ENCODE assay signal across 34 mouse cellular contexts in the genomic region with DNA sequence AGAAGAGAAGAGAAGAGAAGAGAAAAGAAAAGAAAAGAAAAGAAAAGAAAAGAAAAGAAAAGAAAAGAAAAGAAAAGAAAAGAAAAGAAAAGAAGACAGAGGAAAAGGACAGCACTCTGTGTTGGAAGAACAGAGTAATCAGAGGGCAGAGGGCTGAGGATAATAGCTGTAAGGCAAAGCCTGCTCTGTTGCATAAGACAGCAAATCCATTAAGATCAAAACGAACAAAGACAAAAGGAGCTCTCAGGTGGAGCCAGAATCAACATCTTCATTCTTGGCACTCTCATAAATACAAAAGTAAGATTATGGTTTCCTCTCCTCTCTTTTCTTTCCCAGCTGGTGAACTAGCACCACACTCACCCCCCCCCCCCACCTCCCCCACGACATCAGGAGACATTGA.
"Had no signal": no experiment of that assay in that cellular context is flagged by ENCODE, and none has a peak within 500 bp of the region (broad histone marks: within the 10 kb centered on the region; RNA-seq: fewer than 3 reads in every experiment).

No protein-coding gene starts in this region.

- H3K4me1 ChIP-seq: heart, embryonic 12.5 days; heart, embryonic 13.5 days; heart, embryonic 15.5 days; hindbrain, embryonic 10.5 days; hindbrain, embryonic 12.5 days; hindbrain, embryonic 13.5 days; hindbrain, embryonic 15.5 days; intestine, embryonic 15.5 days; kidney, embryonic 15.5 days had no signal

- H3K36me3 ChIP-seq: heart, embryonic 12.5 days; heart, embryonic 13.5 days; heart, embryonic 15.5 days; hindbrain, embryonic 10.5 days; hindbrain, embryonic 12.5 days; hindbrain, embryonic 13.5 days; hindbrain, embryonic 15.5 days; intestine, embryonic 15.5 days; kidney, embryonic 15.5 days had no signal

- H3K4me2 ChIP-seq: heart, embryonic 11.5 days; heart, embryonic 12.5 days; heart, embryonic 13.5 days; heart, embryonic 15.5 days; hindbrain, embryonic 12.5 days; hindbrain, embryonic 13.5 days; hindbrain, embryonic 14.5 days; hindbrain, embryonic 15.5 days; intestine, embryonic 15.5 days; kidney, embryonic 15.5 days had no signal

- ATAC-seq: hindbrain, embryonic 16.5 days; hindbrain, postnatal 0 days; inflammation-experienced regulatory T-cells, adult 6 months; intestine, embryonic 15.5 days; intestine, embryonic 16.5 days; intestine, postnatal 0 days had no signal

- H3K27me3 ChIP-seq: heart, embryonic 12.5 days; heart, embryonic 13.5 days; heart, embryonic 15.5 days; hindbrain, embryonic 12.5 days; hindbrain, embryonic 13.5 days; hindbrain, embryonic 15.5 days; intestine, embryonic 15.5 days; kidney, embryonic 15.5 days had no signal

- DNase-seq: heart, postnatal 10 days; heart, postnatal 14 days; heart, postnatal 36 days; heart, postnatal 4 days; kidney, adult 11 months; kidney, adult 18-20 months; kidney, adult 2 months; kidney, adult 8-10 months; kidney, adult 9 months; kidney, postnatal 10 days; kidney, postnatal 14 days; kidney, postnatal 25 days; kidney, postnatal 36 days; kidney, postnatal 4 days; layer of hippocampus, adult 9-11 months; layer of hippocampus, postnatal 36 days had no signal

- H3K4me3 ChIP-seq: heart, embryonic 12.5 days; heart, embryonic 13.5 days; heart, embryonic 15.5 days; hindbrain, embryonic 10.5 days; hindbrain, embryonic 12.5 days; hindbrain, embryonic 13.5 days; hindbrain, embryonic 15.5 days; intestine, embryonic 15.5 days; kidney, embryonic 15.5 days; left cerebral cortex, adult 2 months had no signal

- H3K27ac ChIP-seq: heart, embryonic 13.5 days; heart, embryonic 15.5 days; hindbrain, embryonic 10.5 days; hindbrain, embryonic 12.5 days; hindbrain, embryonic 13.5 days; hindbrain, embryonic 14.5 days; hindbrain, embryonic 15.5 days; hindbrain, postnatal 0 days; intestine, embryonic 15.5 days; kidney, embryonic 15.5 days; kidney, postnatal 0 days; left cerebral cortex, adult 2 months had no signal

- H3K9me3 ChIP-seq: heart, embryonic 12.5 days; heart, embryonic 13.5 days; heart, embryonic 15.5 days; hindbrain, embryonic 10.5 days; hindbrain, embryonic 12.5 days; hindbrain, embryonic 13.5 days; hindbrain, embryonic 15.5 days; intestine, embryonic 15.5 days; kidney, embryonic 15.5 days had no signal

- H3K9ac ChIP-seq: heart, embryonic 12.5 days; heart, embryonic 13.5 days; heart, embryonic 15.5 days; hindbrain, embryonic 12.5 days; hindbrain, embryonic 13.5 days; hindbrain, embryonic 14.5 days; hindbrain, embryonic 15.5 days; intestine, embryonic 15.5 days; kidney, embryonic 15.5 days had no signal
